Mouse (Mus musculus) forebrain, postnatal 0 days (tissue): ENCODE data around the gene Tctex1d4. TPM values are rescaled to one million over a fixed set of nuclear protein-coding genes. Genes with fewer than 3 reads are reported as not detected.

Source experiments
- ATAC-seq: fragments of 200-750 bp; cut with Nextera tagmentation; 2 replicates; pipeline ENCODE4 v1.8.0; 2017; ENCODE audit warnings: mild to moderate bottlenecking, moderate library complexity
- DNase-seq: peaks from one replicate; pipeline ENCODE4 v3.0.0-alpha.2; 2015
- H3K27ac ChIP-seq: fragments of 300-500 bp; sonication (generic); 2 replicates; pipeline ENCODE4 v1.5.1; 2014; ENCODE audit warnings: low read depth, mild to moderate bottlenecking, antibody characterized with exemption, low read length, moderate library complexity, mixed read lengths
- H3K27me3 ChIP-seq: fragments of 300-500 bp; sonication (generic); 2 replicates; pipeline ENCODE4 v1.6.1; 2014; ENCODE audit warnings: mild to moderate bottlenecking, low read length, mixed read lengths; ENCODE audit not compliant: insufficient read depth
- H3K36me3 ChIP-seq: fragments of 300-500 bp; sonication (generic); 2 replicates; pipeline ENCODE4 v1.6.1; 2014; ENCODE audit warnings: mild to moderate bottlenecking, moderate library complexity; ENCODE audit not compliant: insufficient read depth
- H3K4me1 ChIP-seq: fragments of 300-500 bp; sonication (generic); 2 replicates; pipeline ENCODE4 v1.6.1; 2014; ENCODE audit warnings: antibody characterized with exemption; ENCODE audit not compliant: insufficient read depth
- H3K4me2 ChIP-seq: fragments of 300-500 bp; sonication (generic); 2 replicates; pipeline ENCODE4 v1.6.1; 2014; ENCODE audit warnings: low read depth, mild to moderate bottlenecking, moderate library complexity
- H3K4me3 ChIP-seq: fragments of 300-500 bp; sonication (generic); 2 replicates; pipeline ENCODE4 v1.5.1; 2014; ENCODE audit warnings: low read depth, low read length, mixed read lengths
- H3K9ac ChIP-seq: fragments of 300-500 bp; sonication (generic); 2 replicates; pipeline ENCODE4 v1.6.1; 2014; ENCODE audit warnings: mild to moderate bottlenecking
- H3K9me3 ChIP-seq: fragments of 300-500 bp; sonication (generic); 2 replicates; pipeline ENCODE4 v1.6.1; 2016; ENCODE audit warnings: low read length
- CTCF ChIP-seq: sonication (generic); IDR thresholded peaks from 2 replicates; pipeline ENCODE4 v1.5.1; 2016; ENCODE audit warnings: antibody characterized with exemption, control low read depth, low read depth
- WGBS: fragments of 180-500 bp; shearing (Covaris S2); extraction: QIAGEN DNeasy Blood & Tissue Kit; methylation state at CpG from one replicate; pipeline ENCODE4 v1.1.7; 2014; 5-methylcytosine and 5-hydroxymethylcytosine counted together
- microRNA-seq, 2 experiments: library from miRNA; unstranded; fragments of <30 nt; microRNA quantifications; one replicate each; pipeline ENCODE4; 2016
- polyA plus RNA-seq: library from polyadenylated mRNA; unstranded; fragments of >200 nt; fragmentation: Nextera tagmentation; extraction: Ambion mirVana; gene quantifications from 2 replicates; pipeline ENCODE4 v1.2.1, GENCODE M21; 2015
- total RNA-seq: library from RNA; depleted of rRNA; stranded (reverse); fragments of >200 nt; gene quantifications from 2 replicates; pipeline ENCODE4 v1.2.3, GENCODE M21; 2014; rRNA removed

Tctex1d4 gene
- total and polyA plus RNA-seq, 2 experiments from 2014 or later = 1.3 to 6.2 TPM

DNA sequence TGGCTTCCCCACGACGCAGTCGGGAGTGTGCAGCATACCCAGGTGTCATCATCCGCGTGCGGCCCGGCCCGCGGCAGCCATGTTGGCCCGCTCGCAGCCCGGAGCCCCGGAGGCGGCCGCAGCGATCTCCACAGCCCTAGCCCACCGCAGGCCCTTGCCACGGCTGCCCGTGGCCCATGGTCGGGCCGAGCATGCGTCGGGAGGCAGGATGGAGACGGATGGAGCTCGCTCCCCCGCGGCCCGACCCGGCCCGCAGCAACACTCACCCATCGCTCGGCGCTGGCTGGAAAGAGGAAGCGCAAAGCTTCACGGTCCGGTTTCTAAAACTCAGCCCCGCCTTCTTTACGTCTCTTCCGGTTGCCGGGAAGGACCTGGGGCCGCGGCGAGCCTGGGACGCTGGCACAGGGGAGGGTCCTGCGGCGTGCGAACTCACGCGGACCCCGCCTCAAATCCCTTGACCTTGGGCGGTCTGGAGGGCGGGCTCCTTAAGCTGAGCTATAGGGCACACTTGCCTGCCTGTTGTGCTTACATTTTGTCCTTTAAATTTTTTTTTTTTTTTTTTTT lies 29.3 kb downstream of the Tctex1d4 start, which contains the start of gene Rps8:
Gene Rps8 (minus strand): TSS at position 452 of the 564 bp plus-strand sequence.
- H3K27me3 ChIP-seq = no peaks in the 10 kb centered on the region
- TF ChIP-seq CTCF = no peak
- peak within 1 kb of the TSS; percentile 97 for H3K9ac ChIP-seq
- no peaks in the 10 kb centered on the region for H3K4me1 ChIP-seq
- H3K4me3 ChIP-seq = peak within 1 kb of the TSS; percentile 96
- ATAC-seq = peak; percentile 94
- no peaks in the 10 kb centered on the region for H3K9me3 ChIP-seq
- peak within 1 kb of the TSS; percentile 93 for H3K27ac ChIP-seq
- peaks cover 32% of the 10 kb centered on the region for H3K36me3 ChIP-seq
- peak; percentile 92 for DNase-seq
- H3K4me2 ChIP-seq = peak within 1 kb of the TSS; percentile 83
- under 1% methylated on average over 50 of the region's 52 CpGs for WGBS

DNA sequence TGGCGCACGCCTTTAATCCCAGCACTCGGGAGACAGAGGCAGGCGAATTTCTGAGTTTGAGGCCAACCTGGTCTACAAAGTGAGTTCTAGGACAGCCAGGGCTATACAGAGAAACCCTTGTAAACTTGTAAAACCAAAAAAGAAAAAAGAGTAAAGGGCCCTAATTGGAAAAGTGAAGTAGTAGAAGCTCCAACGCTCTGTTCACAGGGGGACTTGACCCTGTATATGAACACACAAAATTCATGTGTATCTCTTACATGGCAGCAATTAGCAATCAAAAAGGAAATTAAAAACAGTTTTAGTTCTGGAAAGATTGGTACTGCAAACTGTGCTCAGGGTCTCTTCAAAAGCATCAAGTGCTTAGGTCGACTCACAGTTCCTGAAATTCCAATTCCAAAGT lies 29.8 kb downstream of the Tctex1d4 start:
- no peak for ATAC-seq
- Histone ChIP-seq H3K9ac (peak overlapping the region; percentile 97; the same call in 1 of the 2 replicates), H3K27me3 (no peaks in the 10 kb centered on the region), H3K4me3 (peak overlapping the region; percentile 96), H3K4me2 (peak overlapping the region; percentile 83), H3K27ac (peak overlapping the region; percentile 93), H3K4me1 (no peaks in the 10 kb centered on the region), H3K9me3 (no peaks in the 10 kb centered on the region), H3K36me3 (peaks cover 28% of the 10 kb centered on the region)
- DNase-seq = no peak
- no peak for TF ChIP-seq CTCF
- 28% methylated on average over 6 of the region's 6 CpGs for WGBS

DNA sequence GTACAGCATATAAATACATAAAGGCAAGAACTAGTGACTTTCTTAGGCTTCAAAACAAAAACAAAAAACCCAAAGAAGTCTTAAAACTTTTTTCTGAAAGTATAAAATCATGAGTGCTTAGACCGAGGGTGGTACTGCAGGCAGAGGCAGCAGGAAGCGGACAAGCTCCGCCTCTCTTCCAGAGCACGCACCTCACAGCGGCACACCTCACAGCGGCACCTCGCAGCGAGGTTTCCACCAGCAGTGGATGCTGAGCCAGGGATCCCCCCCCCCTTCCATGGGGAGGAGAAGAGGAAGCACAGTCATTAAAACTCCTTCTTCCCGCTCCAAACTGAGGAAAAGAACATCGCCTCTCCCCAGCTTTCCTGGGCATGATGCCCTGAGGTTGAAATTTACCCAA lies 33.1 kb downstream of the Tctex1d4 start:
- no peak overlapping the region for H3K9ac ChIP-seq
- DNase-seq = no peak
- H3K36me3 ChIP-seq = no peaks in the 10 kb centered on the region; the same call in 1 of the 2 replicates
- WGBS = 81% methylated on average over 10 of the region's 10 CpGs
- ATAC-seq = no peak
- no peaks in the 10 kb centered on the region for H3K4me1 ChIP-seq
- no peak for TF ChIP-seq CTCF
- no peaks in the 10 kb centered on the region for H3K9me3 ChIP-seq
- H3K27me3 ChIP-seq = no peaks in the 10 kb centered on the region
- H3K4me3 ChIP-seq = no peak overlapping the region
- H3K27ac ChIP-seq = no peak overlapping the region
- no peak overlapping the region for H3K4me2 ChIP-seq

DNA sequence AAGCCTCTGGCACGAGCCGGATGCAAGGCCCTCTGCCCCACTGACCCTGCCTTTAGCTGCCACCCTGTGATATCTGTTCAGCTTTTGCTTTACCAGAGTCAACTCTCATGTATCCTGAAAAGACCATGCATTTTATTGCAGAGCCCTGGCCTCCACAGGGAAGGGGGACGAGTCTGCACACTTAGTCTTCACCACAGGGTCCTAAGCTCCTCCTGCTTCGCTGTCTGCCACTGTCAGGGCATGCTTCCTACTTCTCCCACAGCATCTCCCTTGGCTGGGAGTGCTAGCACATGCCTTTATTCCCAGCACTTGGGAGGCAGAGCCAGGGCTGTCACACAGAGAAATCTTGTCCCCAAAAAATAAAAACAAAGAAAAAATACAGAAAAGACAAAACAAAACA lies 34.6 kb downstream of the Tctex1d4 start:
- Histone ChIP-seq H3K4me1 (no peaks in the 10 kb centered on the region), H3K4me3 (no peak overlapping the region), H3K9ac (no peak overlapping the region), H3K9me3 (no peaks in the 10 kb centered on the region), H3K4me2 (no peak overlapping the region), H3K27me3 (no peaks in the 10 kb centered on the region), H3K36me3 (no peaks in the 10 kb centered on the region; the same call in 1 of the 2 replicates), H3K27ac (no peak overlapping the region)
- TF ChIP-seq CTCF = no peak
- ATAC-seq = peak; percentile 90
- peak; percentile 48 for DNase-seq
- 71% methylated on average over 4 of the region's 4 CpGs for WGBS

DNA sequence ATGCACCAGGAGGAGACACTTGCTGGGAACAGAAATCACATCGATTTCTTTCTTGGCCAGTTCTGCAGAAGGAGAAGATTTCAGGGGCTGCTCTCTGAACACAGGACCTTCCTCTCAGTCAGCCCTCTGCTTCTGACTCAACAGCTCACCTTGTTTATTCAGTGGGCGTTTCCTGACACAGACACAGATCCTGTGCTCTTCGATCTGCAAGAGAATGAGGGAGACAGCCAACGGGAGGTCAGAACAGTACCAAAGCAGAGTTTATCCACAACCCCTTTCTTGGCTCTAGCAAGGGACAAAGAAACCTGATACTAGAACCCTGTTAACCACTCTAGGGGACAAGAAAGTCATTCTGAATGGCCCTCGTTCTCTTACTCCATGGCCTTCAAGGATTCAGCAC lies 43.3 kb downstream of the Tctex1d4 start:
- H3K4me1 ChIP-seq = no peaks in the 10 kb centered on the region
- no peaks in the 10 kb centered on the region for H3K27me3 ChIP-seq
- no peak overlapping the region for H3K4me3 ChIP-seq
- TF ChIP-seq CTCF = no peak
- peaks cover 9% of the 10 kb centered on the region; the same call in 1 of the 2 replicates for H3K36me3 ChIP-seq
- H3K9me3 ChIP-seq = no peaks in the 10 kb centered on the region
- WGBS = 90% methylated on average over 5 of the region's 5 CpGs
- no peak overlapping the region for H3K9ac ChIP-seq
- DNase-seq (no peak), ATAC-seq (no peak)
- H3K4me2 ChIP-seq = no peak overlapping the region
- no peak overlapping the region for H3K27ac ChIP-seq

Small RNAs within 50 kb of the gene (microRNA-seq; reads per million reads assigned to microRNA genes)
- 0 reads per million in 2 experiments for gene Gm22398

Other genes with a start within 250 kb of the Tctex1d4 start
- 17.4 and 25.3 TPM in 2 replicates for gene Zswim5, start 249.4 kb upstream of the Tctex1d4 start, total RNA-seq
- 1.9 and 2.4 TPM in 2 replicates for gene Zswim5, start 249.4 kb upstream of the Tctex1d4 start, polyA plus RNA-seq
- gene Urod, start 132.4 kb upstream of the Tctex1d4 start, total RNA-seq = 33.1 and 33.4 TPM in 2 replicates
- 43.3 and 44.1 TPM in 2 replicates for gene Urod, start 132.4 kb upstream of the Tctex1d4 start, polyA plus RNA-seq
- gene Hectd3, start 131.5 kb upstream of the Tctex1d4 start, total RNA-seq = 45.4 and 53.2 TPM in 2 replicates
- 19.6 and 22.9 TPM in 2 replicates for gene Hectd3, start 131.5 kb upstream of the Tctex1d4 start, polyA plus RNA-seq
- 21.8 and 24.7 TPM in 2 replicates for gene Eif2b3, start 107.4 kb upstream of the Tctex1d4 start, total RNA-seq
- gene Eif2b3, start 107.4 kb upstream of the Tctex1d4 start, polyA plus RNA-seq = 54.1 and 59.9 TPM in 2 replicates
- 4.0 and 8.6 TPM in 2 replicates for gene Ptch2, start 30.7 kb upstream of the Tctex1d4 start, total RNA-seq
- gene Ptch2, start 30.7 kb upstream of the Tctex1d4 start, polyA plus RNA-seq = 0.96 and 1.9 TPM in 2 replicates
- gene Btbd19, start 1.1 kb upstream of the Tctex1d4 start, total RNA-seq = 5.5 and 11.4 TPM in 2 replicates
- gene Btbd19, start 1.1 kb upstream of the Tctex1d4 start, polyA plus RNA-seq = 4.1 and 6.0 TPM in 2 replicates
- 10.2 and 16.9 TPM in 2 replicates for gene Plk3, start 7.2 kb downstream of the Tctex1d4 start, total RNA-seq
- gene Plk3, start 7.2 kb downstream of the Tctex1d4 start, polyA plus RNA-seq = 14.4 and 18.2 TPM in 2 replicates
- gene Rps8, start 29.4 kb downstream of the Tctex1d4 start, total RNA-seq = 784 and 1,295 TPM in 2 replicates
- gene Rps8, start 29.4 kb downstream of the Tctex1d4 start, polyA plus RNA-seq = 481 and 630 TPM in 2 replicates
- 4.2 and 9.1 TPM in 2 replicates for gene Kif2c, start 55.8 kb downstream of the Tctex1d4 start, total RNA-seq
- gene Kif2c, start 55.8 kb downstream of the Tctex1d4 start, polyA plus RNA-seq = 4.4 and 5.0 TPM in 2 replicates
- 9.8 and 11.6 TPM in 2 replicates for gene Tmem53, start 125.2 kb downstream of the Tctex1d4 start, total RNA-seq
- gene Tmem53, start 125.2 kb downstream of the Tctex1d4 start, polyA plus RNA-seq = 10.5 and 12.4 TPM in 2 replicates
- gene Armh1, start 125.3 kb downstream of the Tctex1d4 start, total RNA-seq = 1.5 and 1.8 TPM in 2 replicates
- gene Armh1, start 125.3 kb downstream of the Tctex1d4 start, polyA plus RNA-seq = 2.0 and 2.5 TPM in 2 replicates